Mouse (Mus musculus) kidney, embryonic 15.5 days (tissue): ENCODE results near the gene Eif4e2. TPM values are rescaled to one million over a fixed set of nuclear protein-coding genes. Genes with fewer than 3 reads are reported as not detected.

Experiments used
- ATAC-seq: fragments of 200-750 bp; cut with Nextera tagmentation; replicated peaks from 2 replicates; pipeline ENCODE4 v1.8.0; 2017; ENCODE audit warnings: moderate TSS enrichment; ENCODE audit not compliant: low FRiP score
- H3K27ac ChIP-seq: fragments of 300-500 bp; sonication (generic); 2 replicates; pipeline ENCODE4 v1.5.1; 2015; ENCODE audit warnings: mild to moderate bottlenecking, inconsistent platforms
- H3K27me3 ChIP-seq: fragments of 300-500 bp; sonication (generic); 2 replicates; pipeline ENCODE4 v1.6.1; 2015; ENCODE audit warnings: inconsistent platforms
- H3K36me3 ChIP-seq: fragments of 300-500 bp; sonication (generic); 2 replicates; pipeline ENCODE4 v1.6.1; 2015; ENCODE audit warnings: inconsistent platforms
- H3K4me1 ChIP-seq: fragments of 300-500 bp; sonication (generic); 2 replicates; pipeline ENCODE4 v1.6.1; 2015; ENCODE audit warnings: inconsistent platforms
- H3K4me2 ChIP-seq: fragments of 300-500 bp; sonication (generic); 2 replicates; pipeline ENCODE4 v1.6.1; 2015; ENCODE audit warnings: moderate library complexity, mild to moderate bottlenecking, inconsistent platforms
- H3K4me3 ChIP-seq: fragments of 300-500 bp; sonication (generic); replicated peaks from 2 replicates; pipeline ENCODE4 v1.5.1; 2015; ENCODE audit warnings: mild to moderate bottlenecking, inconsistent platforms
- H3K9ac ChIP-seq: fragments of 300-500 bp; sonication (generic); 2 replicates; pipeline ENCODE4 v1.6.1; 2015; ENCODE audit warnings: mild to moderate bottlenecking, inconsistent platforms
- H3K9me3 ChIP-seq: fragments of 300-500 bp; sonication (generic); replicated peaks from 2 replicates; pipeline ENCODE4 v1.6.1; 2016; ENCODE audit warnings: inconsistent platforms
- WGBS: fragments of 180-500 bp; shearing (Covaris S2); methylation state at CpG from one replicate; pipeline ENCODE4 v1.1.7; 2015; ENCODE audit warnings: mixed read lengths; 5-methylcytosine and 5-hydroxymethylcytosine counted together
- polyA plus RNA-seq: library from polyadenylated mRNA; unstranded; fragments of >200 nt; fragmentation: Nextera tagmentation; extraction: Ambion mirVana; gene quantifications from 2 replicates; pipeline ENCODE4 v1.2.1, GENCODE M21; 2015

Gene Eif4e2
- polyA plus RNA-seq, 1 experiment from 2014 or later = 164 TPM

GRCm38 (mm10) chr1:87184751-87185139, 29.0 kb upstream of the Eif4e2 start:
- WGBS = 11% methylated on average over 20 of the region's 20 CpGs
- Histone ChIP-seq H3K4me3 (peak overlapping the region; percentile 13; the same call in 1 of the 2 replicates), H3K27ac (no peak overlapping the region), H3K9me3 (no peaks in the 10 kb centered on the region), H3K36me3 (no peaks in the 10 kb centered on the region), H3K27me3 (peaks cover 90% of the 10 kb centered on the region), H3K9ac (no peak overlapping the region), H3K4me2 (peak overlapping the region; percentile 45), H3K4me1 (peaks cover 36% of the 10 kb centered on the region)
- no peak for ATAC-seq

GRCm38 (mm10) chr1:87185526-87185925, 28.2 kb upstream of the Eif4e2 start:
- Histone ChIP-seq H3K9ac (no peak overlapping the region), H3K36me3 (no peaks in the 10 kb centered on the region), H3K27ac (no peak overlapping the region), H3K9me3 (no peaks in the 10 kb centered on the region), H3K4me2 (peak overlapping the region; percentile 98; the same call in 1 of the 2 replicates), H3K4me1 (peaks cover 39% of the 10 kb centered on the region), H3K27me3 (peaks cover 84% of the 10 kb centered on the region), H3K4me3 (no peak overlapping the region)
- 0 out of 2 replicates have a peak, but pooled peaks have one; percentile 3 for ATAC-seq
- 7% methylated on average over 13 of the region's 13 CpGs for WGBS

- peaks cover 79% of the 10 kb centered on the region for H3K27me3 ChIP-seq
- ATAC-seq = peak; percentile 31
- H3K9me3 ChIP-seq = no peaks in the 10 kb centered on the region
- H3K36me3 ChIP-seq = no peaks in the 10 kb centered on the region
- H3K27ac ChIP-seq = no peak overlapping the region
- peak overlapping the region; percentile 57 for H3K4me3 ChIP-seq
- peaks cover 40% of the 10 kb centered on the region for H3K4me1 ChIP-seq
- peak overlapping the region; percentile 50 for H3K9ac ChIP-seq
- H3K4me2 ChIP-seq = peak overlapping the region; percentile 98
- WGBS = 2% methylated on average over 54 of the region's 54 CpGs
Observed at GRCm38 (mm10) chr1:87186261-87187036, 27.3 kb upstream of the Eif4e2 start.

GRCm38 (mm10) chr1:87187037-87187355, 26.7 kb upstream of the Eif4e2 start:
- Histone ChIP-seq H3K9ac (peak overlapping the region; percentile 50), H3K27me3 (peaks cover 73% of the 10 kb centered on the region), H3K36me3 (no peaks in the 10 kb centered on the region), H3K4me2 (peak overlapping the region; percentile 98), H3K27ac (no peak overlapping the region), H3K9me3 (no peaks in the 10 kb centered on the region), H3K4me3 (peak overlapping the region; percentile 57), H3K4me1 (peaks cover 40% of the 10 kb centered on the region)
- ATAC-seq = peak; percentile 19
- 0% methylated on average over 15 of the region's 15 CpGs for WGBS

GRCm38 (mm10) chr1:87190429-87190828, 23.3 kb upstream of the Eif4e2 start, which contains the start of gene Chrnd:
Chrnd (plus strand) TSS chr1:87190607.
- Histone ChIP-seq H3K27me3 (peaks cover 39% of the 10 kb centered on the region), H3K9ac (no peak within 1 kb of the TSS), H3K9me3 (no peaks in the 10 kb centered on the region), H3K36me3 (no peaks in the 10 kb centered on the region), H3K4me3 (no peak within 1 kb of the TSS), H3K4me2 (no peak within 1 kb of the TSS), H3K27ac (no peak within 1 kb of the TSS), H3K4me1 (peaks cover 20% of the 10 kb centered on the region)
- WGBS = 18% methylated on average over 4 of the region's 4 CpGs
- ATAC-seq = peak; percentile 34; the same call in 1 of the 2 replicates

- Histone ChIP-seq H3K9me3 (no peaks in the 10 kb centered on the region), H3K4me3 (no peak overlapping the region), H3K27ac (no peak overlapping the region), H3K27me3 (0 out of 2 replicates have a peak, but pooled peaks cover 9% of the 10 kb centered on the region), H3K4me2 (no peak overlapping the region), H3K36me3 (no peaks in the 10 kb centered on the region), H3K9ac (no peak overlapping the region), H3K4me1 (peaks cover 10% of the 10 kb centered on the region)
- ATAC-seq = no peak
- 77% methylated on average over 9 of the region's 9 CpGs for WGBS
Observed at GRCm38 (mm10) chr1:87197296-87197695, 16.4 kb upstream of the Eif4e2 start.

- Histone ChIP-seq H3K36me3 (no peaks in the 10 kb centered on the region), H3K27me3 (0 out of 2 replicates have a peak, but pooled peaks cover 9% of the 10 kb centered on the region), H3K27ac (no peak overlapping the region), H3K4me2 (no peak overlapping the region), H3K9ac (no peak overlapping the region), H3K4me3 (no peak overlapping the region), H3K4me1 (peaks cover 10% of the 10 kb centered on the region), H3K9me3 (no peaks in the 10 kb centered on the region)
- peak; percentile 61 for ATAC-seq
- 63% methylated on average over 12 of the region's 12 CpGs for WGBS
Observed at GRCm38 (mm10) chr1:87198119-87199065, 15.3 kb upstream of the Eif4e2 start.

- Histone ChIP-seq H3K36me3 (no peaks in the 10 kb centered on the region), H3K9me3 (no peaks in the 10 kb centered on the region), H3K9ac (no peak overlapping the region), H3K27me3 (peaks cover 13% of the 10 kb centered on the region; the same call in 1 of the 2 replicates), H3K27ac (no peak overlapping the region), H3K4me1 (peaks cover 16% of the 10 kb centered on the region), H3K4me2 (no peak overlapping the region), H3K4me3 (no peak overlapping the region)
- WGBS = 54% methylated on average over 2 of the region's 2 CpGs
- no peak for ATAC-seq
Observed at GRCm38 (mm10) chr1:87200811-87201210, 12.9 kb upstream of the Eif4e2 start.

GRCm38 (mm10) chr1:87201848-87202247, 11.9 kb upstream of the Eif4e2 start:
- Histone ChIP-seq H3K9ac (no peak overlapping the region), H3K4me1 (peaks cover 25% of the 10 kb centered on the region), H3K9me3 (no peaks in the 10 kb centered on the region), H3K4me3 (no peak overlapping the region), H3K4me2 (no peak overlapping the region), H3K27me3 (peaks cover 24% of the 10 kb centered on the region), H3K27ac (no peak overlapping the region), H3K36me3 (no peaks in the 10 kb centered on the region)
- no peak for ATAC-seq
- 56% methylated on average over 1 of the region's 1 CpGs for whole genome bisulfite sequencing

GRCm38 (mm10) chr1:87203779-87204178, 9.9 kb upstream of the Eif4e2 start:
- Histone ChIP-seq H3K9ac (no peak overlapping the region), H3K27me3 (peaks cover 32% of the 10 kb centered on the region), H3K9me3 (no peaks in the 10 kb centered on the region), H3K4me1 (peaks cover 18% of the 10 kb centered on the region), H3K4me3 (no peak overlapping the region), H3K4me2 (no peak overlapping the region), H3K36me3 (no peaks in the 10 kb centered on the region), H3K27ac (no peak overlapping the region)
- 84% methylated on average over 5 of the region's 5 CpGs for WGBS
- no peak for ATAC-seq

GRCm38 (mm10) chr1:87204465-87204864, 9.2 kb upstream of the Eif4e2 start, which contains the start of gene Chrng:
Chrng (plus strand) TSS chr1:87204657.
- Histone ChIP-seq H3K4me3 (no peak within 1 kb of the TSS), H3K27me3 (peaks cover 28% of the 10 kb centered on the region), H3K27ac (no peak within 1 kb of the TSS), H3K36me3 (no peaks in the 10 kb centered on the region), H3K9me3 (no peaks in the 10 kb centered on the region), H3K4me1 (peaks cover 15% of the 10 kb centered on the region), H3K9ac (no peak within 1 kb of the TSS), H3K4me2 (no peak within 1 kb of the TSS)
- no peak for ATAC-seq
- WGBS = 93% methylated on average over 7 of the region's 7 CpGs

GRCm38 (mm10) chr1:87205038-87205437, 8.7 kb upstream of the Eif4e2 start:
- ATAC-seq = no peak
- H3K4me2 ChIP-seq = no peak overlapping the region
- 55% methylated on average over 6 of the region's 6 CpGs for WGBS

More at GRCm38 (mm10) chr1:87205038-87205437, 8.7 kb upstream of the Eif4e2 start:
- no peak overlapping the region for H3K9ac ChIP-seq
- H3K27ac ChIP-seq = no peak overlapping the region
- no peak overlapping the region for H3K4me3 ChIP-seq
- no peaks in the 10 kb centered on the region for H3K9me3 ChIP-seq
- no peaks in the 10 kb centered on the region for H3K36me3 ChIP-seq
- peaks cover 15% of the 10 kb centered on the region for H3K4me1 ChIP-seq
- peaks cover 28% of the 10 kb centered on the region for H3K27me3 ChIP-seq
